Mouse (Mus musculus) T-helper 17 cell (primary cell): ENCODE measurements around the gene Cacna2d2.

Source experiments
- in situ Hi-C, 2 experiments: fragments of 300-600 bp; cut with MboI, MseI; formaldehyde crosslinking; loops; 1 replicate in 1 of 2; 2 replicates in 1 of 2; pipeline ENCODE4 v1.15.1; 2025; ENCODE audit warnings: high pct_unique_total_duplicates in 2 of 2

Cacna2d2 gene

DNA sequence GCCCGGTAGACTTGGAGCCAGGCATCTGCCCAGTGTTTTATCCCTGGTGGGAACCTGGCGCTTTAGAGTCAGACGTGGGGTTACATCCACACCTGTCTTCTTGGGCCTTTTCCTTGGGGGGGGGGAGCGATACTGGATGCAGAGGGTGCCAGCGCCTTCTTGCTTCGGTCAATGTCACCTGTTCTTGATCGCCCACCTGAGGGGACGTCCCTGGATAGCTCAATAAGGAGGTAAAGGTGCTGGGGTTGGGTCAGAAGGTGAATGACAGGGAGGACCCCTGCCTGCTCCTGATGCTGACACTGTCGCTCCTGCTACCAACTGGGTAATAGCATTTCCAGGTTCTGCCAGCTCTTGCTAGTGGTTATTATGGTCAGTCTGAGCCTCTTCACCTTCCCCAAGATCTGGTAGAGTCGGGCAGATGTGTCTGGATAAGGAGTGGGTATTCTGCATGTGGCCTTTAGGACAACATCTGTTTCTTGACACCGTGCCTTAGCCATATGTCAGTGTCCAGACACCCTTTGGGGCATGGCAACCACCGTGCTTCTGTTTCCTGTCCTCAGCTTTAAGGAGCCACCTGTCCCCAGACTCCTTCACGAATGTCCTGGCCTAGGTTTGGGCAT is 1.4 kb downstream of the Cacna2d2 start:
- in situ Hi-C loops, result no loop called here

GRCm38 (mm10) chr9:107403116-107403515 is 3.7 kb downstream of the Cacna2d2 start:
- in situ Hi-C loops, result no loop called here

DNA sequence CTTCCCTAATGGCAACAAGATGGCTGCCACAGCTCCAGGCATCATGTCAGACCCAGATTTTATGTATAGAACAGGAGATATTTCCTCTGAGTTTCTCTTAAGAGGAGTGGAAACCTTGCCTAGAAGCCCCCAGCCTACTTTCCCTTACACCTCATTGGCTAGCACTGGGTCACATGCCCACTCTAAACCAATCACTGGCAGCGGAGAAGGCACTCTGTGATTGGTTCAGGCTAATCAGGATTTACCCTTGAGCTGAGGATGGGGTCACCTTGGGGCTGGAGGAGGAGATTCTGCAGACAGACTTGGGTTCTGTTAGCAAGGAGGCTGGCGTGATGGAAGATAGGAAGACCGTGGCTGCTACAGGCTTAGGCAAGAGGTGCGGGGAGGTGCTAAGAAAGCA is 10.0 kb downstream of the Cacna2d2 start:
- in situ Hi-C loops, result no loop called here

- in situ Hi-C loops, result no loop called here
Measured at GRCm38 (mm10) chr9:107417106-107417505, 17.7 kb downstream of the Cacna2d2 start.

DNA sequence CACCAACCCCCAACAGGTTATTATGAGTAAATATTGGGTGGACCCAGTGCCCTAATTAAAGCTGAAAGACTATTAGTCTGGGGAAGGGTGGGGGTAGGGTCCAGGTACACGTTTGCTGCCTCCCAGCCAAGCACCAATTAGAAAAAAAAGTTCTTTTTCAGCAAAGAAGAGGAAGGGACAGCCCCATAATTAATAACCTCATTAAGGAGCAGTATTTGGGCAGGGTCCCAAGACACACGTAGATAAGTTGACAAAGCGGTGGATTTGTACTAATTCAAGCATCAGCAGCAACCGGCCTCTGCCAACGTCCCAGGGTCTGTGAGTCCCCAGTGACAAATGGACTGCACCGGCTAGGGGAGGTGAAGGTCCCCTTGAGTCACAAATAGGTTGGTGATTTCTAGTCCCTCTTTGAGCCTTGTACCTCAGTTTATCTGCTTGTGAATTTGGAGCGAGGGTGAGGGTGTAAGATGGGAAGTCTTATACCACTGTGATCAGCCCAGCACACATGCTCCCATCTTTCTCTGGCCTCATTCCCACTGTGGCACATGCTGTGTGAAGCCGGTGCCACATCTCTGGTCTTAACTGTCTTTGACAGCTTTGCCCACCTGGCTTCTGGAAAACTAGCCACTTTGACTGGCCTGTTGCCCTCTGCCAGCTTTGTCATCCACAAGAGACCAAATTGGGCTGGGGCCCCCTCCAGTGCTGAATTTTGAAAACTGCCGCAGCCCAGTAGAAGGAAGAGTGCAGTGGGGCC is 20.3 kb downstream of the Cacna2d2 start:
- in situ Hi-C loops, result no loop called here

DNA sequence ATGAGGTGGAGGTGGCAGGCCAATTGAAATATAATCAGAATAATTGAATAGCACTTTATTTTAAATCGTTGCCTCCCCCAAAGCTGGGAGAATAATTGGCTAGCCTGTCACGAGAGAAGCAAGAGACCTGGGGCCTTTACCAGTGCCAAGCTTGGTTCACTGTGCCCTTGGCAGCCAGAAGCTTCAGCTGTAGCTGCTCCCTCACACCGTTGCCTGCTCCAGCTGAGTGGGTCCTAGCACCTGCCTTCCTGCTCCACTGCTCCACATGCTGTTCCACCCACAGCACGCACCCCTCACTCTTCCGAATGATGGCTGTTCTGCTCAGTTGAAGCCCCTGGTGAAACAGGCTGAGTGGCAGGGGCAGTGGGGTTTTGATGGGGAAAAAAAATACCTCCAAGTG is 21.5 kb downstream of the Cacna2d2 start:
- in situ Hi-C loops, result no loop called here

- in situ Hi-C loops, result no loop called here
Measured at GRCm38 (mm10) chr9:107422878-107423277, 23.5 kb downstream of the Cacna2d2 start.

DNA sequence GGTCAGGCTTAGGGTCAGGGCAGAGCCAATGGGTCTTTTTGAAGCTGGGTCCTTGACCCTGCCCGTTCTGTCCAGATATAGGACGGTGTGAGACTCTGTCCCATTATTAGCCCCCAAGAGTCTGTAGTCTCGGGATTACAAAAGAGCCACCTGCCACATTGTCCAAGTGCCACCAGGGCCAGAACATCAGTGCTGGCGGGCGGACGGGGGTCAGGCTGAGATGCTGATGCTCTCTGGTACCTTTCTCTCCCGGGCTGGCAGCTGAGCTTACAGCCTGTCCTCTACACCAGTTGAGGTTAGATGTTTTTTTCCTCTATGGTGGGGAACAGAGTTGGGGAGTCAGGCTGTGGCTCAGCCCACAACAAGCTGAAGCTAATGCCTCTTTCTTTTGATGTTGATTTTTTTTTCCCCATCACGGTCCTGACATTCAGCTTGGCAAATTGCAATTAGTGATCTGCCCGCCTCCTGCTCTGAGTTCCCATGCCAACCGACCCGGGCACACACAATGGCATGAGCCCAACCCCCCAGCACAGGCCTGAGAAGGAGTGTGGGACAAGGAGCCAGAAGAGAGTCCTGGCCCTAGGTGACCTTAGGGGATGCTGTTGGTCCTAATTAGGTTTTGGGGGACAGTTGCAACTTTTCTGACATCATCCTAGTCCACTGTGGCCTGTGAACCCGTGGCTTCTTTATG is 25.2 kb downstream of the Cacna2d2 start:
- in situ Hi-C loops, result no loop called here

DNA sequence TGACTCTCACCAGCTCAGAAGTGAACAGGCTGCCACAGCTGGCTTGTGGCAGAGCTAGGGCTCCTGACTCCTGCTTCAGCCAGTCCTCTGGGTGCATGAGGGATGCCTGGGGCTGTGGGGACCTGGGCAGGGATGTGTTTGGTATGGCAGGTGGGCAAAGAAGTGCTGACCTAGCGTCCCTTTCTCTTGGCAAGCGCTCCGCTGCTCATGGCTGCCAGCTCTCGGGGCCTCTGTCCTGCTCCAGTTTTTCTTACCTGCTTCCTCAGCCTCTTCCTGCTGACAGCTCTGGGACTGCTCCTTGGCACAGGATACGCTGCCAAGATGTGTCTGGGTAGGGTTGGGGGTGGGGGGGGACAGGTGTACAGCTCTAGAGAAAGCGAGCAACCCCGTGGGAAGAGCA is 28.5 kb downstream of the Cacna2d2 start:
- in situ Hi-C loops, result no loop called here

- in situ Hi-C loops, result no loop called here
Measured at GRCm38 (mm10) chr9:107428451-107429186, 29.2 kb downstream of the Cacna2d2 start.

- in situ Hi-C loops, result no loop called here
Measured at GRCm38 (mm10) chr9:107430445-107430844, 31.0 kb downstream of the Cacna2d2 start.

- in situ Hi-C loops, result no loop called here
Measured at GRCm38 (mm10) chr9:107432546-107432945, 33.1 kb downstream of the Cacna2d2 start.

DNA sequence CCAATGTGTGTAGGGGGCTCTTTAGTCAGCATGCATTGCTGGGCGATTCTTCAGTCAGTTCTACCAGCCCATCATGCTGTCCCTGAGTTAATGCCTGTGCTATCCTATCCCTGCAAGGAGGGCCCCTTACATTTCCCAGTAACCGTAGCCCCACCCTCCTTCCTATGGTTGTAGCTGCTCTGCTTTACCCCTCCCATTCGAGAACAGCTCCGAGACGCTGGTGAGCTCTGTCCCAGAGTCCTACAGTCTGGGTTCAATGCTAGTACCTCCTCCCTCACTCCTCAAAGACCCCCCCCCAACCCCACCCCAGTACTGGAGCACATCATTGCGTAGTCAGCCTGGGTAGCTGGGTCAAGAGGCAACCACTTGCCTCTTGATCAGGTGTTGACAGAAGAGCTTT is 35.4 kb downstream of the Cacna2d2 start:
- in situ Hi-C loops, result no loop called here

DNA sequence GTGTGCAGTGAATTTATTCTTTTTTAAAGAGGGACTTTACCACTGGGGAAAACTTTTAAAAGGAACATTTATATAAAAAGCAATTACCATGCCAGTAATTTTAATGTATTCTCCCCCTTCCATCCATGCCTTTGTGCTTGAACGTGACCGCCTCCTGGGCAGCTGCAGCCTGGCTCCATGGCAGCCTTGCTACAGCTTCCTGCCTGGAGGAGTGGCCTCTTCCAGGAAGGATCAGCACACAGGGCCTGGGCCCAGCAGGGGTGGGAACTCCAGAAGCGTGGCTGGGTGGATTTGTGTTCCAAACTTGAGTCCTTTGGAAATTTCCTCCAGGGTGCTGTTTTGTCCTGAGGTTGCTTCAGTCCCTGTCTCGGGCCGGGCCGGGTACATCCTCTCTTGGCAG is 35.9 kb downstream of the Cacna2d2 start:
- in situ Hi-C loops, result no loop called here

- in situ Hi-C loops, result no loop called here
Measured at GRCm38 (mm10) chr9:107442891-107443290, 43.5 kb downstream of the Cacna2d2 start.

- in situ Hi-C loops, result no loop called here
Measured at GRCm38 (mm10) chr9:107443324-107443723, 43.9 kb downstream of the Cacna2d2 start.

DNA sequence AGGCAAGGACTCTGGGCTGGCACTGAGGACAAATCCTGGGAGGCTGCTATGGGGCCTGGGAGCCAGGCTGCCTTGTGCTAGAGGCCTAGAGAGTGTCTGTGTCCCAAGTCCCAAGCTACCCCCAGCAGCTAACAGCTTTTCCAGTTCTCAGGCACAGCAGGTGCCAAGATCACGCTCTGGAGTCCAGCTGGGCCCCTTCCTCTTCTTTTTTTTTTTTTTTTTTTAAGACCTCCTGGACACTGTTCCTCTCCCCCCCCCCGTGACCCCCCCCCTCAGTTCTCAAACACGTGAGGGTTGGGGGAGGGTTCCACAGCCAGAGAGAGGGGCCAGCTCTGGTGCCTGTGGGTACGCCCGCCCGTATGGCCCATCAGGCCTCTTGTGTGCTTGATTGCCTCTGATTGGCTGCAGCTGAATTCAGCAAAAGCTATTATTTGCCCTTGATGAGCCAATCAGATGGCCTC is 45.6 kb downstream of the Cacna2d2 start:
- in situ Hi-C loops, result no loop called here

DNA sequence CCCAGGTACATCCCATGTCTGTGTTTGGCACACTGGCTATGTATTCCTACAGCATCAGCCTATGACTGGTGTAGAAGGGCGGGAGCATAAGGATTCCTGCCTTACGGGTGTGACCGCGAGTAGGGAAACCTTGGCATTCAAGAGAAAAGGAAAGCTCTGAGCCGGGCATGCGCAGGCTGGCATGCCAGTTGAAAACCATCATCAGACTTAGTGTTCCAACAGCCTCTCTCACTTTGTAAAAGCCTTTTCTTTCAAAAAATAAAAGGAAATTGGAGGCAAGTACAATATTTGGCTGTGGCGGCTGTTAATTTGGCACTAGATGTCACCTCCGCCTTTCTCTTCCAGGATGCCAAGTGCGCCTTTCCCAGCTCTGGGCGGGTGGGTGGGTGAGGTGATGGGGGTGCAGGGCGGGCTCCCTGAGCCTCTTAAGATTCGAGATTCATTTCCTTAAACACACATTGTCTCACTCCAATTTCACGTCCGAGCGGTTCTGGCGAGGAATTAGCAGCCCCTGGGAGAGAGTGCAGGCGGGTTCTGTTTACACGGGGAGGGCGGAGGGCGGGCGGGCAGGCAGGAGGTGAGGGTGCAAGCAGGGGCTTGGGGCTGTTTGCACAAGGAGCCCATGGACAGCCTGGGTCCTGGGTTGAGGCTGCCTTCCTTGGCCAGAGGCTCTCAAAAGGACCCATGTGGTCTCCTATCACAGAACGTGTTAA is 49.5 kb downstream of the Cacna2d2 start:
- in situ Hi-C loops, result no loop called here

GRCm38 (mm10) chr9:107451400-107451799 is 52.0 kb downstream of the Cacna2d2 start:
- in situ Hi-C loops, result no loop called here

GRCm38 (mm10) chr9:107451891-107452521 is 52.6 kb downstream of the Cacna2d2 start:
- in situ Hi-C loops, result no loop called here

GRCm38 (mm10) chr9:107452552-107452951 is 53.1 kb downstream of the Cacna2d2 start:
- in situ Hi-C loops, result no loop called here
